Mouse (Mus musculus): Measurements from ENCODE around the gene Mdm2. TPM values are rescaled to one million over a fixed set of nuclear protein-coding genes. Genes with fewer than 3 reads are reported as not detected.
"Not testable (repeated sequence)": the region's sequence is repeated elsewhere in the genome, so short reads cannot be mapped to it uniquely, and the experiment has no call there.

Gene Mdm2
- polyA plus RNA-seq, 1 experiment from 2014 or later = 39.7 TPM

DNA sequence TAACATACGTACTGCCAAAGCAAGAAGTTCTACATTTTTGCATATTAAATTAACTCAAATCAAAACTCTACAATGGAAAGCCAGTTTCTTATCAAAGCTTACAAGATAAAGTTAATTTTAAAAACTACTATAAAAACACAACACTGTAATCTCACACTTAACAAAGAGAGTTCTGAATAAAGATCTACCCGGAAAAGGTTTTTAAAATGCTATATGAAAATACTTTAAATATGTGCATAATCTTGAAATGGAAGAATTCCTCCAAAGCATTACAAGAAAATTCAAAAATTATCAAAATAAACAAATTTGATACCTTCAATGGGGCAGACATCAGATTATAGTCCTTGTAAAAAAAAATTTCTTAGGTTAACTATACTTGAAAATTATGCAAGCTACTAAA lies 2.2 kb downstream of the Mdm2 start:
- Histone ChIP-seq H3K4me2 (ENCODE audit: low read length) (no peak overlapping the region), H3K4me1 (replicated peaks; ENCODE audit: control insufficient read depth, insufficient read depth, low read length) (peaks cover 13% of the 10 kb centered on the region), H3K27ac (ENCODE audit: low read depth) (no peak overlapping the region), H3K27me3 (replicated peaks; ENCODE audit: control insufficient read depth, insufficient read depth, low read length) (no peaks in the 10 kb centered on the region), H3K9me3 (ENCODE audit: control insufficient read depth, low read length) (no peaks in the 10 kb centered on the region), H3K36me3 (ENCODE audit: control insufficient read depth, insufficient read depth, low read length) (peaks cover 51% of the 10 kb centered on the region), H3K9ac (ENCODE audit: low read length) (no peak overlapping the region), H3K4me3 (ENCODE audit: low read depth, low read length) (no peak overlapping the region)
- DNase-seq (ENCODE audit: low spot score) (no peak), ATAC-seq (replicated peaks; ENCODE audit: low FRiP score, low TSS enrichment, low read depth) (no peak)
- 95% methylated on average over 2 of the region's 2 CpGs for WGBS

DNA sequence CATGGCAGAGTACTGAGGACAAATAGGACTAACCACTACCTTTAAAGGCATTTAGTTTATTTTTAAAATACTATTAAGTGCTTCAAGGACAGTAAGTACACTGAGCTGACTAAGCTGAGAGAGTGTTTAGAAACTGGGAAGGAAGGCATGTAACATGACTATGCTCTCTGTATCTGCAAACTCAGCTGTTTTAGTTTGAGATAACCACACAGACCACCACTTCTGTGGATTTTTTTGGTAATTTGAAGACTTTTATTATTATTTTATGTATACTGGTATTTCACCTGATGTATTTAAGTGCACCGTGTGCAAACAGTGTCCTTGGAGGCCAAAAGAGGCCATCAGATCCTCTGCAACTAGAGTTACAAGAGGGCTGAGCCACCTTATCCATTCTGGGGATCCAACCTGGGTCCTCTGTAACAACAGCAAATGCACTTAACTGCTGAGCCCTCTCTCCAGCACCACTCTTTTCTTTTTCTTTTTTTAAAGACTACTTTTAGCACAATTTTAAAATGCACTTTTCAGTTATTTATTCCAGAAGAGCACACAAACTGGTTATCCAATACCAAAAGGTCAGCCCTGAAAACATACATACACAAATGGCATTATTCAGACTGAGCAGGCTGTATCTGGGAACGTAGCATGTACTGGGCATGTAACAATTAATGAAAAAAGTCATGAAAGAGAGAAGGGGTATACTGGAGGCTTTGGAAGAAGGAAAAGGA lies 3.3 kb downstream of the Mdm2 start:
- ATAC-seq (replicated peaks; ENCODE audit: low FRiP score, low TSS enrichment, low read depth) = no peak
- peaks cover 62% of the 10 kb centered on the region for H3K36me3 ChIP-seq (ENCODE audit: control insufficient read depth, insufficient read depth, low read length)
- no peak for DNase-seq (ENCODE audit: low spot score)
- H3K9me3 ChIP-seq (ENCODE audit: control insufficient read depth, low read length) = no peaks in the 10 kb centered on the region
- 90% methylated on average over 2 of the region's 2 CpGs for WGBS
- H3K4me2 ChIP-seq (ENCODE audit: low read length) = no peak overlapping the region
- H3K4me3 ChIP-seq (ENCODE audit: low read depth, low read length) = no peak overlapping the region
- no peak overlapping the region for H3K9ac ChIP-seq (ENCODE audit: low read length)
- peaks cover 13% of the 10 kb centered on the region for H3K4me1 ChIP-seq (replicated peaks; ENCODE audit: control insufficient read depth, insufficient read depth, low read length)
- H3K27me3 ChIP-seq (replicated peaks; ENCODE audit: control insufficient read depth, insufficient read depth, low read length) = no peaks in the 10 kb centered on the region
- H3K27ac ChIP-seq (ENCODE audit: low read depth) = no peak overlapping the region

DNA sequence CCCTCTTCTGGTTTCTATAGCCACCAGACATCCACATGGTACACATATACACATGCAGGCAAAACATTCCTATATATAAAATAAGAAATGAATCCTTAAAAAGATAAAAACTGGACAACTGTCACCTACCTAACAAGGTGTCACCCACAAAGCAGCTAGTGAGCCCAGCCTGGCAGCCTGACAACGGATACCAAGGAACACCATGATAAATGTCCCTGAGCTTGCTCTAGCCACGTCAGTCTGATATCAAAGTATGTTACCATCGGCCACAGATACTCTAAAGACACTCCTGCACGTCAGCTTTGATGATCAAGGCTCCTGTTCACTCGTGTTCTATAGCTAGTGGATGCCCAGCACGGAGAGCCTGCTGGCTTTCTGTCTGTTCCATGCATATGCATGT lies 4.1 kb downstream of the Mdm2 start:
- H3K36me3 ChIP-seq (ENCODE audit: control insufficient read depth, insufficient read depth, low read length) = peaks cover 70% of the 10 kb centered on the region
- H3K4me1 ChIP-seq (replicated peaks; ENCODE audit: control insufficient read depth, insufficient read depth, low read length) = peaks cover 13% of the 10 kb centered on the region
- 89% methylated on average over 6 of the region's 6 CpGs for WGBS
- H3K9me3 ChIP-seq (ENCODE audit: control insufficient read depth, low read length) = no peaks in the 10 kb centered on the region
- H3K27ac ChIP-seq (ENCODE audit: low read depth) = no peak overlapping the region
- no peak for ATAC-seq (replicated peaks; ENCODE audit: low FRiP score, low TSS enrichment, low read depth)
- H3K4me3 ChIP-seq (ENCODE audit: low read depth, low read length) = no peak overlapping the region
- H3K4me2 ChIP-seq (ENCODE audit: low read length) = no peak overlapping the region
- no peak for DNase-seq (ENCODE audit: low spot score)
- no peak overlapping the region for H3K9ac ChIP-seq (ENCODE audit: low read length)
- H3K27me3 ChIP-seq (replicated peaks; ENCODE audit: control insufficient read depth, insufficient read depth, low read length) = no peaks in the 10 kb centered on the region

DNA sequence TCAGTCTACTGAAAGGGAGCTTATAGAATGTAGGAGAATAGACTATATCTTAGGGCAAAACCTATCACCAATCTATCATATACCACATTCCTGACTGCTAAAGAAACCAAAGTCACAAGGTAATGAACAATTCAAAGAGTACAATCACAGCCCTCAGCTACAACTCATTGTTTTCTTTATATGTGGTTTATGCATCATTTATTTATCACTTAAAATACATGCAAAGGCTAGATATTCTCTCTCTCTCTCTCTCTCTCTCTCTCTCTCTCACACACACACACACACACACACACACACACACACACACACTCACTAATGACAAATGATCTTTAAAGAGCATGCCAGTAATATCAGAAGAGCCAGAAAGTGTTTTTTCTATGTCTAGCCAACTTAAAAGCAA lies 4.8 kb downstream of the Mdm2 start:
- Histone ChIP-seq H3K4me3 (ENCODE audit: low read depth, low read length) (no peak overlapping the region), H3K27me3 (replicated peaks; ENCODE audit: control insufficient read depth, insufficient read depth, low read length) (no peaks in the 10 kb centered on the region), H3K27ac (ENCODE audit: low read depth) (no peak overlapping the region), H3K4me2 (ENCODE audit: low read length) (no peak overlapping the region), H3K4me1 (replicated peaks; ENCODE audit: control insufficient read depth, insufficient read depth, low read length) (peaks cover 10% of the 10 kb centered on the region), H3K9me3 (ENCODE audit: control insufficient read depth, low read length) (no peaks in the 10 kb centered on the region), H3K36me3 (ENCODE audit: control insufficient read depth, insufficient read depth, low read length) (peaks cover 76% of the 10 kb centered on the region), H3K9ac (ENCODE audit: low read length) (no peak overlapping the region)
- ATAC-seq (replicated peaks; ENCODE audit: low FRiP score, low TSS enrichment, low read depth) (no peak), DNase-seq (ENCODE audit: low spot score) (no peak)

DNA sequence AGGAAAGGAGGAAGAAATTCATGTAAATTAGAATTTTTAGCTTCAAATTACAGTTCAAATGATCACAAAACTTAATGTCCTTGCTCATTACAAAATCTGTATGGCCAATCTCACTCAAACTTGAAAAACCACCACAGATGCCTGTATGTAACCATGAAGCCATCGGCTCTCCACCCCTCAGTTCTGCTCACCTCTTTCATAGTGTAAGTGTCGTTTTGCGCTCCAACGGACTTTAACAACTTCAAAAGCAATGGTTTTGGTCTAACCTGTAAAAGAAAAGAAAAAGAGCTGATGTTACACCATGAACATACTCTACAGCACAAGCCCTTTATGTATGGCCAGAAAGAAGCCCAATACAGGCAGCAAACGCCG lies 5.6 kb downstream of the Mdm2 start:
- ATAC-seq (replicated peaks; ENCODE audit: low FRiP score, low TSS enrichment, low read depth) (no peak), DNase-seq (ENCODE audit: low spot score) (no peak)
- Histone ChIP-seq H3K27ac (ENCODE audit: low read depth) (no peak overlapping the region), H3K9ac (ENCODE audit: low read length) (no peak overlapping the region), H3K4me2 (ENCODE audit: low read length) (no peak overlapping the region), H3K4me3 (ENCODE audit: low read depth, low read length) (no peak overlapping the region), H3K9me3 (ENCODE audit: control insufficient read depth, low read length) (no peaks in the 10 kb centered on the region), H3K27me3 (replicated peaks; ENCODE audit: control insufficient read depth, insufficient read depth, low read length) (no peaks in the 10 kb centered on the region), H3K36me3 (ENCODE audit: control insufficient read depth, insufficient read depth, low read length) (peaks cover 85% of the 10 kb centered on the region), H3K4me1 (replicated peaks; ENCODE audit: control insufficient read depth, insufficient read depth, low read length) (peaks cover 10% of the 10 kb centered on the region)
- WGBS = 98% methylated on average over 6 of the region's 6 CpGs

DNA sequence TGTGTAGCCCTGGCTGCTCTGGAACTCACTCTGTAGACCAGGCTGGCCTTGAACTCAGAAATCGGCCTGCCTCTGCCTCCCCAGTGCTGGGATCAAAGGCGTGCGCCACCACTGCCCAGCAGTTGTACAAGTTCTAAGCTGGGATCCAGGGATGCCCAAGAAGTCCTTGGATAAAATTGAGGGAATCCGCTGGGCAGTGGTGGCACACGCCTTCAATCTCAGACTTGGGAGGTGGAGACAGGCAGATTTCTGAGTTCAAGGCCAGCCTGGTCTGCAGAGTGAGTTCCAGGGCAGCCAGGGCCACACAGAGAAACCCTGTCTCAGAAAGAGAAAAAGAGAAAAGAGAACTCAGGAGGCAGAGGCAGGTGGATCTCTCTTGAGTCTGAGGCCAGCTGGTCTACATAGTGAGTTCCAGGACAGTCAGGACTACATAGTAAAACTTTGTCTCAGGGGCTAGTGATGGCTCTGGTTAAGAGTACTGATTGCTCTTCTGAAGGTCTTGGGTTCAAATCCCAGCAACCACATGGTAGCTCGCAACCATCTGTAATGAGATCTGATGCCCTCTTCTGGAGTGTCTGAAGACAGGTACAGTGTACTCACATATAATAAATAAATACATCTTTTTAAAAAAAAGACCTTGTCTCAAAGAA lies 6.1 kb downstream of the Mdm2 start:
- H3K36me3 ChIP-seq (ENCODE audit: control insufficient read depth, insufficient read depth, low read length) = peaks cover 90% of the 10 kb centered on the region
- H3K27me3 ChIP-seq (replicated peaks; ENCODE audit: control insufficient read depth, insufficient read depth, low read length); H3K9ac ChIP-seq (ENCODE audit: low read length); H3K9me3 ChIP-seq (ENCODE audit: control insufficient read depth, low read length); H3K27ac ChIP-seq (ENCODE audit: low read depth); H3K4me3 ChIP-seq (ENCODE audit: low read depth, low read length); ATAC-seq (replicated peaks; ENCODE audit: low FRiP score, low TSS enrichment, low read depth); H3K4me2 ChIP-seq (ENCODE audit: low read length); DNase-seq (ENCODE audit: low spot score); H3K4me1 ChIP-seq (replicated peaks; ENCODE audit: control insufficient read depth, insufficient read depth, low read length): not testable (repeated sequence)
- 97% methylated on average over 6 of the region's 6 CpGs for WGBS

DNA sequence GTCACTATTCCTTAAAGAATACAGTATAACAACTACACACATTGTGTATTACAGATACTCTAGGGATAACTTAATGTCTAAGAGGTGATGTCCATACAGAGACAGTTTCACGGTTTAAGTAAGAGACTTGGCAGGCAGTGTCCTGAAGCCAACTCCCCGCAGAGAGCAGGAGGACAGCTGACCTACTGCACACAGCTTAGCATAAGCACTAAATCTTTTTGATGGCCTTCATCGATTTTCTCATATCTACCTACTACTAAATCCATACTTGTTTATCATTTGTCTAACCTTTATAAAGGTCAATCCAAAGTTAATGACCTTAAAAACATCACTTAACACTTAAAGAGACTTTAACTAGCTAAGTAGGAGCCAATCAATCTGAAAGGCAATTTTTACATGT lies 7.1 kb downstream of the Mdm2 start:
- 78% methylated on average over 3 of the region's 3 CpGs for WGBS
- no peak overlapping the region for H3K4me2 ChIP-seq (ENCODE audit: low read length)
- H3K27ac ChIP-seq (ENCODE audit: low read depth) = no peak overlapping the region
- no peaks in the 10 kb centered on the region for H3K9me3 ChIP-seq (ENCODE audit: control insufficient read depth, low read length)
- H3K9ac ChIP-seq (ENCODE audit: low read length) = no peak overlapping the region
- peaks cover 96% of the 10 kb centered on the region for H3K36me3 ChIP-seq (ENCODE audit: control insufficient read depth, insufficient read depth, low read length)
- no peak for DNase-seq (ENCODE audit: low spot score)
- no peak for ATAC-seq (replicated peaks; ENCODE audit: low FRiP score, low TSS enrichment, low read depth)
- no peaks in the 10 kb centered on the region for H3K27me3 ChIP-seq (replicated peaks; ENCODE audit: control insufficient read depth, insufficient read depth, low read length)
- H3K4me3 ChIP-seq (ENCODE audit: low read depth, low read length) = no peak overlapping the region
- no peaks in the 10 kb centered on the region for H3K4me1 ChIP-seq (replicated peaks; ENCODE audit: control insufficient read depth, insufficient read depth, low read length)

DNA sequence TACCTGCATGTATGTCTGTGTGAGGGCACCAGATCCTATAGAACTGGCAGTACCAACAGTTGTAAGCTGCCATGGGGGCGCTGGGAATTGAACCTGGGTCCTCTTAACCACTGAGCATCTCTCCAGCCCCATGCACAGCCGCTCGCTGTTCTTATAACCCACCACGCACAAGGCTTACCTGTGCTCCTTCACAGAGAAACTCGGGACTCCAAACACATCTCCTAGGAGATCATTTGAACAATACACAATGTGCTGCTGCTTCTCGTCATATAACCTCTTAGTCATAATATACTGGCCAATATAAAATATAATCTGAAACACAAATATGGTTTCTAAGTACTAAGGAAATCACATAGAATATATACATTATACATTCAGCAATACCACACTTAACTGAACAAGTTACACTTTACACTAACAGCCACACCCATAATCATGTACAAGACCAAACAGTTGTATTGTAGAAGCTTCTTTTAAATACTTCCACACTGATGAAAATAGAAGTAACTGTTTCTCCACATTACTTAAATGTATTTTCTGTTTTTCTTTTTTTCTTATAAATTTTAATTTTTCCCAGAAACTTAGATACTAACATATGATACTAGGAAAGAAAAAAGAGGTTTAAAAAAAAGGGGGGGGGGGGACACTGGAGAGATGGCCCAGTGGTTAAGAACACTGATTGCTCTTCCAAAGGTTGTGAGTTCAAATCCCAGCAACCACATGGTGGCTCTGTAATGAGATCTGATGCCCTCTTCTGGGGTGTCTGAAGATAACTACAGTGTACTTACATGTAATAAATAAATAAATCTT lies 8.3 kb downstream of the Mdm2 start:
- Histone ChIP-seq H3K9ac (ENCODE audit: low read length) (no peak overlapping the region), H3K9me3 (ENCODE audit: control insufficient read depth, low read length) (no peaks in the 10 kb centered on the region), H3K4me2 (ENCODE audit: low read length) (no peak overlapping the region), H3K4me1 (replicated peaks; ENCODE audit: control insufficient read depth, insufficient read depth, low read length) (no peaks in the 10 kb centered on the region), H3K4me3 (ENCODE audit: low read depth, low read length) (no peak overlapping the region), H3K36me3 (ENCODE audit: control insufficient read depth, insufficient read depth, low read length) (peaks cover 99% of the 10 kb centered on the region), H3K27ac (ENCODE audit: low read depth) (no peak overlapping the region), H3K27me3 (replicated peaks; ENCODE audit: control insufficient read depth, insufficient read depth, low read length) (no peaks in the 10 kb centered on the region)
- 94% methylated on average over 6 of the region's 6 CpGs for WGBS
- DNase-seq (ENCODE audit: low spot score) (no peak), ATAC-seq (replicated peaks; ENCODE audit: low FRiP score, low TSS enrichment, low read depth) (no peak)
